Mouse (Mus musculus) frontal cortex, adult (tissue): Measurements from ENCODE around the gene Dchs2.

ENCODE experiments used
- ATAC-seq: cut with Nextera tagmentation; 2 replicates; pipeline ENCODE4 v1.9.2; 2017; ENCODE audit warnings: mild to moderate bottlenecking, moderate library complexity, mixed read lengths; ENCODE audit not compliant: low TSS enrichment

The Dchs2 gene

GRCm38 (mm10) chr3:83148508-83148907, 20.8 kb downstream of the Dchs2 start:
- no peak for ATAC-seq

GRCm38 (mm10) chr3:83155600-83155999, 27.9 kb downstream of the Dchs2 start:
- ATAC-seq: no peak

GRCm38 (mm10) chr3:83156165-83156564, 28.4 kb downstream of the Dchs2 start:
- ATAC-seq: no peak

GRCm38 (mm10) chr3:83161542-83162231, 33.9 kb downstream of the Dchs2 start:
- ATAC-seq: no peak

- ATAC-seq: no peak
These were observed 35.9 kb downstream of the Dchs2 start for GRCm38 (mm10) chr3:83163676-83164075.

- ATAC-seq: no peak
These were observed 57.8 kb downstream of the Dchs2 start for GRCm38 (mm10) chr3:83185527-83185926.

- no peak for ATAC-seq
These were observed 63.5 kb downstream of the Dchs2 start for GRCm38 (mm10) chr3:83191271-83191670.

GRCm38 (mm10) chr3:83192401-83192800, 64.7 kb downstream of the Dchs2 start:
- no peak for ATAC-seq

GRCm38 (mm10) chr3:83194911-83195310, 67.2 kb downstream of the Dchs2 start:
- ATAC-seq: no peak

- ATAC-seq: no peak
These were observed 73.7 kb downstream of the Dchs2 start for GRCm38 (mm10) chr3:83201286-83201980.

GRCm38 (mm10) chr3:83205073-83205668, 77.4 kb downstream of the Dchs2 start:
- ATAC-seq: no peak

GRCm38 (mm10) chr3:83209646-83210045, 81.9 kb downstream of the Dchs2 start:
- no peak for ATAC-seq

GRCm38 (mm10) chr3:83210210-83210609, 82.5 kb downstream of the Dchs2 start:
- no peak for ATAC-seq

GRCm38 (mm10) chr3:83211939-83212338, 84.2 kb downstream of the Dchs2 start:
- ATAC-seq: no peak

- peak; percentile 82 for ATAC-seq
These were observed 84.8 kb downstream of the Dchs2 start for GRCm38 (mm10) chr3:83212578-83212977.

- no peak; the same call in 1 of the 2 replicates for ATAC-seq
These were observed 90.3 kb downstream of the Dchs2 start for GRCm38 (mm10) chr3:83218059-83218458.

- peak; percentile 97 for ATAC-seq
These were observed 92.4 kb downstream of the Dchs2 start for GRCm38 (mm10) chr3:83220101-83220500.

- peak; percentile 73 for ATAC-seq
These were observed 94.4 kb downstream of the Dchs2 start for GRCm38 (mm10) chr3:83222125-83222524.

GRCm38 (mm10) chr3:83228383-83228782, 100.6 kb downstream of the Dchs2 start:
- ATAC-seq: no peak

- ATAC-seq: no peak
These were observed 102.6 kb downstream of the Dchs2 start for GRCm38 (mm10) chr3:83230326-83230725.

- no peak for ATAC-seq
These were observed 106.7 kb downstream of the Dchs2 start for GRCm38 (mm10) chr3:83234457-83234856.

GRCm38 (mm10) chr3:83235061-83235460, 107.3 kb downstream of the Dchs2 start:
- ATAC-seq: no peak

GRCm38 (mm10) chr3:83246536-83246935, 118.8 kb downstream of the Dchs2 start:
- ATAC-seq: no peak
